ENCODE assay signal across 9 mouse cellular contexts in the genomic region with DNA sequence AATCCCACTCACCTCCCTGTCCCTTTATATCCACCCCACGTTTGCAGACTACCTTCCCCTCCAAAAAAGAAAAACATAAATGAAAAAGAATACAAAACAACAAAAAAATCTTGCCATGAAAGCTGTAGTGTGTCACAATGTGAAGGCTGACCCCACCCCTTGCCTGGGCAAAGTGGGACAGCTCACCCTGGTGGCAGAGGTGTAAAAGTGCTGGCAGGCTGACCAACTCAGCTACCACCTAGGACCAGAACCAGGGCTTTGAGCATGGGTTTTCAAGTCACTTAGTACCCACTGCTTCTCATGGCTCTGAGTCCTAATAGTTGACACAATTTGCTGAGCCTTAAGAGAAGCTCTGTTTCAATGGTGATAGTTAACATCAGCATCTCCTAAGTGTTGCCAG.
DNase-seq lines count a peak whose midpoint lies in the region; TF ChIP-seq lines count a peak whose summit lies in the region.
"Had no signal": no experiment of that assay in that cellular context is flagged by ENCODE, and none has a peak within 500 bp of the region (broad histone marks: within the 10 kb centered on the region; RNA-seq: fewer than 3 reads in every experiment).

No protein-coding gene starts in this region.

- H3K36me3 ChIP-seq in limb, embryonic 10.5 days: no peaks in the 10 kb centered on the region
- H3K36me3 ChIP-seq: embryonic facial prominence, embryonic 13.5 days had no signal

- no peaks in the 10 kb centered on the region for H3K9me3 ChIP-seq in limb, embryonic 10.5 days (replicated peaks)
- H3K9me3 ChIP-seq: embryonic facial prominence, embryonic 13.5 days had no signal

- no peak overlapping the region for H3K27ac ChIP-seq in left cerebral cortex, adult 2 months
- H3K27ac ChIP-seq in limb, embryonic 10.5 days: no peak overlapping the region
- H3K27ac ChIP-seq: embryonic facial prominence, embryonic 13.5 days had no signal

- 57% methylated on average over 1 of the region's 1 CpGs for WGBS in limb, embryonic 10.5 days

- H3K4me3 ChIP-seq in left cerebral cortex, adult 2 months: no peak overlapping the region
- H3K4me3 ChIP-seq in limb, embryonic 10.5 days: no peak overlapping the region
- H3K4me3 ChIP-seq: embryonic facial prominence, embryonic 13.5 days had no signal

- intact Hi-C loops in left cerebral cortex, adult 2 months (cut with DNase I): no loop called here

- H3K27me3 ChIP-seq in limb, embryonic 10.5 days (ENCODE audit: low read depth, poor library complexity, severe bottlenecking): no peaks in the 10 kb centered on the region
- H3K27me3 ChIP-seq: embryonic facial prominence, embryonic 13.5 days had no signal

- peak; percentile 7 to 10 for DNase-seq in cerebellum, postnatal 14 days
- DNase-seq in cerebellum, adult 8-10 months: no peak
- peak in 1 of 2 experiments; percentile 13 for DNase-seq in left cerebral cortex, adult 2 months (ENCODE audit: extremely low spot score in 1 of 2, low spot score in 2 of 2)
- DNase-seq in left cerebral cortex, adult 8-10 months (ENCODE audit: low spot score in 2 of 2): no peak
- DNase-seq in R1 (ENCODE audit: low read depth, low spot score): peak; percentile 54
- peak; percentile 29 for DNase-seq in limb, embryonic 10.5 days (ENCODE audit: low spot score)
- no peak for DNase-seq in spleen, adult 18-20 months
- no peak for DNase-seq in spleen, postnatal 14 days (ENCODE audit: low spot score in 2 of 2)

- TF ChIP-seq CTCF in left cerebral cortex, adult 2 months (IDR thresholded peaks at IDR 0.05): peak; percentile 44

- no peaks in the 10 kb centered on the region for H3K4me1 ChIP-seq in limb, embryonic 10.5 days
- H3K4me1 ChIP-seq: embryonic facial prominence, embryonic 13.5 days had no signal

Comparison
In these comparisons a context has a peak if more than half of its experiments do, and no peak if none do; other contexts are left out.
1. DNase-seq: peak in cerebellum, postnatal 14 days (2 of 2), R1 (single experiment) and limb, embryonic 10.5 days (single experiment); none in cerebellum, adult 8-10 months (single experiment), left cerebral cortex, adult 8-10 months (0 of 2), spleen, adult 18-20 months (0 of 2) and spleen, postnatal 14 days (0 of 2).